In the genomic region with DNA sequence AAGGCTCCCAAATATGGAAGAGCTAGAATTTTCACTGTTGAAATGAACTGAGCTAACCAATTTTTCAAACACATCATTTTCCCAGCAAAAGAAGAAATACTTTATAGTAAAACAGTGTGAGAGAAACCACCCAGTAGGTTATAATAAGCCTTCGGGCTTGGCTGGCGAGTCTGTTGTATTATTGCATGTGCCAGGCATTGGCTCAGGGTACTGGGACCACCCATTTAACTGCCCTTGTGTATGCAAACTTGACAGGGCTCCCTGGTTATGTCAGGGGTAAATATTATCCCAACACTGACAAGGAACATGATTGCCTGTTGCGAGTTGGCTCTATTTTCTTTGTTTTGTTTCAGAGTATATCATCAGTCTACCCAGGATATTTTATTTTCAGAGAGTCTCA, we compare ENCODE assay signal across 21 mouse cellular contexts. TPM values are rescaled to one million over a fixed set of nuclear protein-coding genes. Genes with fewer than 3 reads are reported as not detected.
DNase-seq lines count a peak whose midpoint lies in the region; ATAC-seq lines count a peak whose summit lies in the region.
"Had no signal": no experiment of that assay in that cellular context is flagged by ENCODE, and none has a peak within 500 bp of the region (broad histone marks: within the 10 kb centered on the region; RNA-seq: fewer than 3 reads in every experiment).

No protein-coding gene starts in this region.

- no peaks in the 10 kb centered on the region for H3K27me3 ChIP-seq in intestine, embryonic 16.5 days (replicated peaks; ENCODE audit: control insufficient read depth, insufficient read depth, low read length)
- H3K27me3 ChIP-seq: forebrain, embryonic 15.5 days; limb, embryonic 15.5 days; midbrain, embryonic 12.5 days had no signal

- ATAC-seq in frontal cortex, adult (ENCODE audit: low TSS enrichment) = peak; percentile 77
- ATAC-seq in intestine, embryonic 16.5 days = peak; percentile 46; the same call in 1 of the 2 replicates
- ATAC-seq: forebrain, embryonic 15.5 days; lung, postnatal 0 days had no signal

- no peaks in the 10 kb centered on the region for H3K9me3 ChIP-seq in intestine, embryonic 16.5 days (ENCODE audit: control insufficient read depth, low read length)
- H3K9me3 ChIP-seq: forebrain, embryonic 15.5 days; limb, embryonic 15.5 days; midbrain, embryonic 12.5 days had no signal

- H3K36me3 ChIP-seq in intestine, embryonic 16.5 days (ENCODE audit: control insufficient read depth, insufficient read depth, low read length) = no peaks in the 10 kb centered on the region
- H3K36me3 ChIP-seq: forebrain, embryonic 15.5 days; limb, embryonic 15.5 days; midbrain, embryonic 12.5 days had no signal

- no peak overlapping the region for H3K27ac ChIP-seq in intestine, embryonic 16.5 days (ENCODE audit: low read length)
- H3K27ac ChIP-seq: forebrain, embryonic 15.5 days; hindbrain, embryonic 14.5 days; limb, embryonic 15.5 days; midbrain, embryonic 12.5 days had no signal

- WGBS in intestine, embryonic 16.5 days = 60% methylated on average over 3 of the region's 3 CpGs

- intact Hi-C loops in left cerebral cortex, postnatal 4 days (cut with DNase I) = no loop called here

- DNase-seq in frontal cortex, postnatal 10 days (ENCODE audit: low spot score in 2 of 2) = no peak
- DNase-seq in left cerebral cortex, postnatal 4 days = peak; percentile 6
- no peak for DNase-seq in left cerebral cortex, adult 11 months (ENCODE audit: low spot score)
- peak; percentile 27 for DNase-seq in kidney, postnatal 14 days
- no peak for DNase-seq in spleen, postnatal 14 days (ENCODE audit: low spot score in 2 of 2)
- DNase-seq in heart, adult 18-20 months = no peak
- DNase-seq: adrenal gland, postnatal 36 days; cerebellum, adult 8-10 months; gastrocnemius, postnatal 10 days; heart, postnatal 36 days; thymus, postnatal 36 days had no signal

- H3K4me3 ChIP-seq in intestine, embryonic 16.5 days (ENCODE audit: low read length) = no peak overlapping the region
- H3K4me3 ChIP-seq: erythroblast, embryonic 14.5 days; forebrain, embryonic 15.5 days; limb, embryonic 15.5 days; midbrain, embryonic 12.5 days had no signal

- H3K9ac ChIP-seq in intestine, embryonic 16.5 days (ENCODE audit: low read depth, low read length) = no peak overlapping the region
- H3K9ac ChIP-seq: forebrain, embryonic 15.5 days; hindbrain, embryonic 14.5 days; limb, embryonic 15.5 days; midbrain, embryonic 12.5 days had no signal

- no peaks in the 10 kb centered on the region for H3K4me1 ChIP-seq in intestine, embryonic 16.5 days (ENCODE audit: control insufficient read depth, insufficient read depth, low read length)
- H3K4me1 ChIP-seq: forebrain, embryonic 15.5 days; limb, embryonic 15.5 days; midbrain, embryonic 12.5 days had no signal

- H3K4me2 ChIP-seq in intestine, embryonic 16.5 days (ENCODE audit: low read depth, low read length) = no peak overlapping the region
- H3K4me2 ChIP-seq: forebrain, embryonic 15.5 days; hindbrain, embryonic 14.5 days; limb, embryonic 15.5 days; midbrain, embryonic 12.5 days had no signal

RNA-seq across cellular contexts. Expression of a gene that starts 48.5 kb away (rescaled TPM):
- 10 to 100 TPM; 61.1 to 72.2 TPM for total RNA-seq in left cerebral cortex, postnatal 4 days (2021)
- polyA plus RNA-seq in intestine, embryonic 16.5 days (2015; fragmentation: Nextera tagmentation; extraction: Ambion mirVana) = 23.6 and 26.0 TPM in 2 replicates
- total RNA-seq in heart, adult 18-20 months (2021) = 10 to 100 TPM; 17.2 to 18.5 TPM

RNA-seq across cellular contexts. Expression of a gene that starts 53.4 kb away (rescaled TPM):
- total RNA-seq in left cerebral cortex, postnatal 4 days (2021) = under 1 TPM in 1 of 2 experiments, not detected in 1; 0.14 TPM
- 45.8 and 46.4 TPM in 2 replicates for polyA plus RNA-seq in intestine, embryonic 16.5 days (2015; fragmentation: Nextera tagmentation; extraction: Ambion mirVana)
- total RNA-seq in heart, adult 18-20 months (2021) = not detected
- total RNA-seq: common myeloid progenitor, adult 5-6 weeks; gastrocnemius, postnatal 10 days; heart, postnatal 36 days; monocyte, adult 5-6 weeks had no signal
- polyA plus RNA-seq: erythroblast, embryonic 14.5 days had no signal

Comparison
In these comparisons a context has a peak if more than half of its experiments do, and no peak if none do; other contexts are left out.
1. DNase-seq: peak in left cerebral cortex, postnatal 4 days (single experiment) and kidney, postnatal 14 days (single experiment); none in frontal cortex, postnatal 10 days (0 of 2), left cerebral cortex, adult 11 months (single experiment), spleen, postnatal 14 days (0 of 2) and heart, adult 18-20 months (0 of 2).